Mouse (Mus musculus) ES-Bruce4 (cell line): ENCODE results near the gene Lrp8. TPM values are rescaled to one million over a fixed set of nuclear protein-coding genes. Genes with fewer than 3 reads are reported as not detected.

ENCODE experiments used
- H3K27ac ChIP-seq: 2 replicates; pipeline ENCODE4 v1.5.1; 2012; ENCODE audit warnings: low read length, inconsistent platforms; ENCODE audit not compliant: insufficient read depth
- H3K27me3 ChIP-seq: 2 replicates; pipeline ENCODE4 v1.6.1; 2012; ENCODE audit warnings: mild to moderate bottlenecking, low read length, inconsistent platforms; ENCODE audit not compliant: control insufficient read depth, poor library complexity, insufficient read depth, severe bottlenecking
- H3K36me3 ChIP-seq: 2 replicates; pipeline ENCODE4 v1.6.1; 2012; ENCODE audit warnings: inconsistent platforms, mild to moderate bottlenecking, low read length, moderate library complexity; ENCODE audit not compliant: control insufficient read depth, poor library complexity, insufficient read depth, severe bottlenecking
- H3K4me1 ChIP-seq: one replicate; pipeline ENCODE4 v1.8.1; 2011; ENCODE audit warnings: low read length; ENCODE audit not compliant: control insufficient read depth, insufficient read depth
- H3K4me3 ChIP-seq: 2 replicates; pipeline ENCODE4 v1.5.1; 2011; ENCODE audit warnings: low read depth, mild to moderate bottlenecking, low read length
- H3K9ac ChIP-seq: 2 replicates; pipeline ENCODE4 v1.6.1; 2012; ENCODE audit warnings: low read depth, mild to moderate bottlenecking, inconsistent platforms; ENCODE audit not compliant: poor library complexity, severe bottlenecking
- H3K9me3 ChIP-seq: replicated peaks from 2 replicates; pipeline ENCODE4 v1.6.1; 2012; ENCODE audit warnings: mild to moderate bottlenecking, low read length, inconsistent platforms; ENCODE audit not compliant: control insufficient read depth, poor library complexity, insufficient read depth, severe bottlenecking
- CTCF ChIP-seq: IDR thresholded peaks from one replicate; pipeline ENCODE4 v1.8.1; 2011; ENCODE audit warnings: low read depth, low read length
- EP300 ChIP-seq: IDR thresholded peaks from 2 replicates; pipeline ENCODE4 v1.6.1; 2011; ENCODE audit warnings: low read depth, low read length; ENCODE audit not compliant: insufficient read depth
- POLR2A ChIP-seq: IDR thresholded peaks from one replicate; pipeline ENCODE4 v1.8.1; 2011; ENCODE audit warnings: low read length; ENCODE audit not compliant: insufficient read depth
- polyA plus RNA-seq: library from polyadenylated mRNA; stranded (reverse); fragments of >200 nt; gene quantifications from 2 replicates; pipeline ENCODE4 v1.2.4, GENCODE M21; 2011; ENCODE audit warnings: low read depth; ENCODE audit not compliant: missing spikeins, insufficient read depth, insufficient read length

Lrp8 gene
- polyA plus RNA-seq, 1 experiment, result 26.8 TPM

DNA sequence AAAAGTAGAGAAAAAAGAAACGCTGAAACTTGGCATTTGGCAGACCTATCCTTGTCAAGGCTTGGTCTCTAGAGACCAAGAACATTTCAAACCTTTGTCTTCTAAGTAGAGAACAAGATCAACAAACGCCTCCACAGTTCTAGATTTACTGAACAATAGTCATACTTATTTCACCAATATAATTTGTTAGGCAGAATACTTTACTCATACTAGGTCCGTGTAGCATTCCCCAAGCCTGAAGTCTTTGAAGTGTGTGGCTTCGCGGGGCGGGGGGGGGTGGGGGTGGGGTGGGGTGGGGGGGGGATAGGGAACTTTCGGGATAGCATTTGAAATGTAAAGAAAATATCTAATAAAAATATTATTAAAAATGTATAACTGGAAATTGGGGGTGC, 121.7 kb downstream of the Lrp8 start:
- H3K9ac ChIP-seq, result no peak overlapping the region
- H3K4me3 ChIP-seq, result no peak overlapping the region
- no peaks in the 10 kb centered on the region for H3K9me3 ChIP-seq
- H3K27me3 ChIP-seq, result no peaks in the 10 kb centered on the region
- no peak for TF ChIP-seq POLR2A
- TF ChIP-seq CTCF, result no peak
- no peak for TF ChIP-seq EP300
- no peak overlapping the region for H3K27ac ChIP-seq
- no peaks in the 10 kb centered on the region for H3K36me3 ChIP-seq
- no peaks in the 10 kb centered on the region for H3K4me1 ChIP-seq

Other genes starting within 250 kb of the Lrp8 start
- 1.6 and 2.4 TPM in 2 replicates for gene Dmrtb1, start 118.0 kb upstream of the Lrp8 start, polyA plus RNA-seq
- gene Magoh, start 77.5 kb downstream of the Lrp8 start, polyA plus RNA-seq, result 186 and 205 TPM in 2 replicates
- gene 0610037L13Rik, start 87.6 kb downstream of the Lrp8 start, polyA plus RNA-seq, result 71.3 and 71.8 TPM in 2 replicates
- 35.9 and 41.5 TPM in 2 replicates for gene Cpt2, start 121.3 kb downstream of the Lrp8 start, polyA plus RNA-seq
- gene Slc1a7, start 166.1 kb downstream of the Lrp8 start, polyA plus RNA-seq, result 0.19 TPM in 1 of 2 replicates, not detected in the other